Mouse (Mus musculus) megakaryocyte progenitor cell, adult 5-6 weeks (primary cell): ENCODE measurements at regions not wholly inside any gene's neighbourhood (a gene's known extent, or its start where the extent isn't known, plus 50 kb on each side); places are given as distances from the start of the nearest gene placed in this dataset.
"Not testable (repeated sequence)": the region's sequence is repeated elsewhere in the genome, so short reads cannot be mapped to it uniquely, and the experiment has no call there.

ENCODE experiments used
- ATAC-seq: replicated peaks from 2 replicates; pipeline ENCODE4 v1.8.0; 2016; ENCODE audit warnings: mild to moderate bottlenecking, moderate TSS enrichment, inconsistent platforms; ENCODE audit not compliant: poor library complexity

GRCm38 (mm10) chr3:84390769-84391168 lies 84.1 kb upstream of the Trim2 start:
- peak; percentile 58 for ATAC-seq

GRCm38 (mm10) chr3:84388486-84388885 lies 81.8 kb upstream of the Trim2 start:
- ATAC-seq, result peak; percentile 80

GRCm38 (mm10) chr3:84385656-84386055 lies 79.0 kb upstream of the Trim2 start:
- ATAC-seq, result no peak

GRCm38 (mm10) chr3:84383559-84383958 lies 76.9 kb upstream of the Trim2 start:
- ATAC-seq, result peak; percentile 87

- ATAC-seq, result not testable (repeated sequence)
Observed at GRCm38 (mm10) chr3:84383038-84383437, 76.4 kb upstream of the Trim2 start.

GRCm38 (mm10) chr3:84382006-84382405 lies 75.3 kb upstream of the Trim2 start:
- ATAC-seq, result no peak

- 0 out of 2 replicates have a peak, but pooled peaks have one; percentile 16 for ATAC-seq
Observed at GRCm38 (mm10) chr3:84378987-84379556, 72.4 kb upstream of the Trim2 start.

GRCm38 (mm10) chr3:84376510-84376909 lies 69.8 kb upstream of the Trim2 start:
- no peak for ATAC-seq

- no peak for ATAC-seq
Observed at GRCm38 (mm10) chr3:84375832-84376231, 69.2 kb upstream of the Trim2 start.

- peak; percentile 55 for ATAC-seq
Observed at GRCm38 (mm10) chr3:84371842-84372241, 65.2 kb upstream of the Trim2 start.

- no peak for ATAC-seq
Observed at GRCm38 (mm10) chr3:84367145-84367740, 60.6 kb upstream of the Trim2 start.

- ATAC-seq, result no peak
Observed at GRCm38 (mm10) chr3:84358672-84359071, 52.0 kb upstream of the Trim2 start.

GRCm38 (mm10) chr3:84356690-84357014 lies 50.0 kb upstream of the Trim2 start:
- peak; percentile 63 for ATAC-seq
